17 mouse cellular contexts compared by ENCODE assay signal in genomic region chr9:44740663-44741192, GRCm38 (mm10). TPM values are rescaled to one million over a fixed set of nuclear protein-coding genes. Genes with fewer than 3 reads are reported as not detected.
DNase-seq lines count a peak whose midpoint lies in the region; ATAC-seq and TF ChIP-seq lines count a peak whose summit lies in the region.
"Had no signal": no experiment of that assay in that cellular context is flagged by ENCODE, and none has a peak within 500 bp of the region (broad histone marks: within the 10 kb centered on the region; RNA-seq: fewer than 3 reads in every experiment).

No protein-coding gene starts in this region.

- no peak; a peak in 1 of 4 replicates for TF ChIP-seq POLR2A in MEL (IDR thresholded peaks at IDR 0.05; ENCODE audit: control insufficient read depth in 1 of 2, insufficient read depth in 1 of 2, low read depth in 1 of 2, low read length in 2 of 2, poor library complexity in 1 of 2)

- TF ChIP-seq EP300 in MEL (IDR thresholded peaks at IDR 0.05; ENCODE audit: low read depth in 1 of 2, low read length in 2 of 2) = no peak
- TF ChIP-seq EP300 in stomach, postnatal 0 days (optimal IDR thresholded peaks at IDR 0.05) = no peak

- no peak overlapping the region for H3K4me3 ChIP-seq in kidney, postnatal 0 days (replicated peaks; ENCODE audit: low read depth, low read length)
- H3K4me3 ChIP-seq in MEL (ENCODE audit: control insufficient read depth in 1 of 2, insufficient read depth in 1 of 2, low read depth in 2 of 2, low read length in 2 of 2) = no peak overlapping the region
- H3K4me3 ChIP-seq in stomach, postnatal 0 days (ENCODE audit: low read depth, low read length) = no peak overlapping the region
- H3K4me3 ChIP-seq: embryonic facial prominence, embryonic 15.5 days; limb, embryonic 10.5 days had no signal

- H3K9ac ChIP-seq in kidney, postnatal 0 days (ENCODE audit: low read depth, low read length) = no peak overlapping the region
- H3K9ac ChIP-seq in MEL (ENCODE audit: control insufficient read depth, low read depth, low read length, poor library complexity, severe bottlenecking) = no peak overlapping the region
- H3K9ac ChIP-seq in stomach, postnatal 0 days (ENCODE audit: low read length) = no peak overlapping the region
- H3K9ac ChIP-seq: embryonic facial prominence, embryonic 15.5 days had no signal

- TF ChIP-seq CTCF in kidney, postnatal 0 days (IDR thresholded peaks at IDR 0.05; ENCODE audit: low read depth) = peak; percentile 37; the same call in 1 of the 2 replicates
- TF ChIP-seq CTCF in MEL (IDR thresholded peaks at IDR 0.05 in 2 of 3, conservative IDR thresholded peaks at IDR 0.05 in 1 of 3; ENCODE audit: control insufficient read depth in 1 of 3, insufficient read depth in 1 of 3, low read depth in 2 of 3, low read length in 3 of 3, poor library complexity in 1 of 3, severe bottlenecking in 1 of 3) = peak; percentile 23 to 54 (median 42); a peak in 4 of 6 replicates
- peak; percentile 48 for TF ChIP-seq CTCF in stomach, postnatal 0 days (IDR thresholded peaks at IDR 0.05; ENCODE audit: low read depth)

- H3K27me3 ChIP-seq in kidney, postnatal 0 days (ENCODE audit: insufficient read depth, low read length) = no peaks in the 10 kb centered on the region
- no peaks in the 10 kb centered on the region for H3K27me3 ChIP-seq in MEL (ENCODE audit: control insufficient read depth in 1 of 2, insufficient read depth in 2 of 2, low read length in 2 of 2)
- no peaks in the 10 kb centered on the region for H3K27me3 ChIP-seq in stomach, postnatal 0 days (ENCODE audit: control insufficient read depth, insufficient read depth, low read length)
- H3K27me3 ChIP-seq: embryonic facial prominence, embryonic 15.5 days had no signal

- no peaks in the 10 kb centered on the region for H3K79me2 ChIP-seq in MEL (ENCODE audit: control insufficient read depth, insufficient read depth, low read length, poor library complexity)

- DNase-seq in kidney, postnatal 0 days (ENCODE audit: low spot score) = no peak
- DNase-seq in kidney, postnatal 4 days = no peak
- DNase-seq in retina, postnatal 1 day = peak; percentile 5
- no peak for DNase-seq in retina, embryonic 14.5 days (ENCODE audit: low spot score)
- peak; percentile 56 for DNase-seq in MEL (ENCODE audit: low read depth, low spot score)
- no peak for DNase-seq in stomach, postnatal 0 days (ENCODE audit: low spot score)
- DNase-seq in urinary bladder, postnatal 4 days (ENCODE audit: low spot score in 2 of 2) = no peak
- DNase-seq: cerebellum, adult 9-11 months; embryo, embryonic 11 days; gastrocnemius, postnatal 10 days; kidney, adult 9 months; midbrain, embryonic 14.5 days; thymus, postnatal 14 days had no signal

- H3K36me3 ChIP-seq in kidney, postnatal 0 days (ENCODE audit: insufficient read depth, low read length) = peaks cover 18% of the 10 kb centered on the region
- H3K36me3 ChIP-seq in MEL (ENCODE audit: control insufficient read depth in 1 of 2, insufficient read depth in 2 of 2, low read length in 2 of 2) = peaks cover 0 to 12% of the 10 kb centered on the region in 2 experiments; a peak in 2 of 4 replicates
- H3K36me3 ChIP-seq in stomach, postnatal 0 days (ENCODE audit: control insufficient read depth, insufficient read depth, low read length) = peaks cover 5% of the 10 kb centered on the region; the same call in 1 of the 2 replicates

- H3K9me3 ChIP-seq in kidney, postnatal 0 days (replicated peaks; ENCODE audit: low read length) = no peaks in the 10 kb centered on the region
- H3K9me3 ChIP-seq in MEL (replicated peaks; ENCODE audit: insufficient read depth, low read length) = no peaks in the 10 kb centered on the region
- no peaks in the 10 kb centered on the region for H3K9me3 ChIP-seq in stomach, postnatal 0 days (ENCODE audit: control insufficient read depth, low read length)
- H3K9me3 ChIP-seq: embryonic facial prominence, embryonic 15.5 days; limb, embryonic 10.5 days had no signal

- no peak overlapping the region for H3K4me2 ChIP-seq in kidney, postnatal 0 days (ENCODE audit: low read length)
- H3K4me2 ChIP-seq in stomach, postnatal 0 days (replicated peaks; ENCODE audit: low read depth) = no peak overlapping the region
- H3K4me2 ChIP-seq: embryonic facial prominence, embryonic 15.5 days had no signal

- WGBS in kidney, postnatal 0 days = 81% methylated on average over 1 of the region's 1 CpGs
- 90% methylated on average over 1 of the region's 1 CpGs for WGBS in stomach, postnatal 0 days

- peaks cover 13% of the 10 kb centered on the region; the same call in 1 of the 2 replicates for H3K4me1 ChIP-seq in kidney, postnatal 0 days (replicated peaks; ENCODE audit: insufficient read depth, low read length)
- H3K4me1 ChIP-seq in MEL (ENCODE audit: control insufficient read depth in 1 of 2, insufficient read depth in 2 of 2, low read length in 2 of 2) = no peaks in the 10 kb centered on the region
- H3K4me1 ChIP-seq in stomach, postnatal 0 days (replicated peaks; ENCODE audit: control insufficient read depth, insufficient read depth) = no peaks in the 10 kb centered on the region

- peak; percentile 44 for TF ChIP-seq RAD21 in MEL (IDR thresholded peaks at IDR 0.05; ENCODE audit: low read depth, low read length)

- ATAC-seq in kidney, postnatal 0 days (replicated peaks; ENCODE audit: low FRiP score, low read depth) = no peak
- no peak for ATAC-seq in stomach, postnatal 0 days (ENCODE audit: low FRiP score, low TSS enrichment)
- ATAC-seq: hindbrain, embryonic 16.5 days had no signal

- no peak overlapping the region for H3K27ac ChIP-seq in kidney, postnatal 0 days
- H3K27ac ChIP-seq in MEL (ENCODE audit: control insufficient read depth, low read depth, low read length) = no peak overlapping the region
- H3K27ac ChIP-seq in stomach, postnatal 0 days (replicated peaks) = no peak overlapping the region
- H3K27ac ChIP-seq: embryonic facial prominence, embryonic 15.5 days; limb, embryonic 10.5 days; macrophage had no signal

TF ChIP-seq in MEL, 35 proteins besides CTCF, POLR2A, EP300 and RAD21:
- 0 out of 2 replicates have a peak, but pooled peaks have one; percentile 14 for TF ChIP-seq HCFC1 (IDR thresholded peaks at IDR 0.05; ENCODE audit: low read depth, low read length)
- 0 out of 2 replicates have a peak, but pooled peaks have one; percentile 8 for TF ChIP-seq MAFK (IDR thresholded peaks at IDR 0.05; ENCODE audit: borderline replicate concordance, low read depth, low read length)
- no peak for TF ChIP-seq TAL1 (IDR thresholded peaks at IDR 0.05; ENCODE audit: low read length)
- peak; percentile 29; the same call in 1 of the 2 replicates for TF ChIP-seq ZC3H11A (IDR thresholded peaks at IDR 0.05; ENCODE audit: low read depth, low read length)
- no peak for TF ChIP-seq GABPA (IDR thresholded peaks at IDR 0.05; ENCODE audit: low read depth, low read length)
- 0 out of 2 replicates have a peak, but pooled peaks have one; percentile 19 for TF ChIP-seq ZMIZ1 (IDR thresholded peaks at IDR 0.05; ENCODE audit: low read depth, low read length)
- peak; percentile 92 for TF ChIP-seq TBP (IDR thresholded peaks at IDR 0.05; ENCODE audit: low read depth, low read length)
- TF ChIP-seq SMC3 (IDR thresholded peaks at IDR 0.05; ENCODE audit: low read depth, low read length) = peak; percentile 51

RNA-seq across cellular contexts. Expression of gene Phldb1, which starts 5.7 kb away (rescaled TPM):
- 24.2 and 24.4 TPM in 2 replicates for polyA plus RNA-seq in kidney, postnatal 0 days (2015; fragmentation: Nextera tagmentation; extraction: Ambion mirVana)
- total RNA-seq in MEL (2012; rRNA removed) = 13.0 and 13.8 TPM in 2 replicates
- 10 to 100 TPM in 1 of 2 experiments, not detected in 1; 23.0 TPM for polyA plus RNA-seq in MEL (2012; ENCODE audit: insufficient read depth in 1 of 2, insufficient read length in 2 of 2, low read depth in 1 of 2, low replicate concordance in 2 of 2, missing spikeins in 1 of 2)
- 14.9 and 15.8 TPM in 2 replicates for polyA plus RNA-seq in stomach, postnatal 0 days (2015; fragmentation: Nextera tagmentation; extraction: Ambion mirVana)

RNA-seq across cellular contexts. Expression of gene Arcn1, which starts 26.9 kb away (rescaled TPM):
- polyA plus RNA-seq in kidney, postnatal 0 days (2015; fragmentation: Nextera tagmentation; extraction: Ambion mirVana) = 135 and 149 TPM in 2 replicates
- total RNA-seq in MEL (2012; rRNA removed) = 118 and 124 TPM in 2 replicates
- polyA plus RNA-seq in MEL (2012; ENCODE audit: insufficient read depth in 1 of 2, insufficient read length in 2 of 2, low read depth in 1 of 2, low replicate concordance in 2 of 2, missing spikeins in 1 of 2) = 100 to 1,000 TPM; 145 to 273 TPM
- polyA plus RNA-seq in stomach, postnatal 0 days (2015; fragmentation: Nextera tagmentation; extraction: Ambion mirVana) = 98.1 TPM in 2 replicates

RNA-seq across cellular contexts. Expression of gene Ift46, which starts 27.0 kb away (rescaled TPM):
- 98.3 and 109 TPM in 2 replicates for polyA plus RNA-seq in kidney, postnatal 0 days (2015; fragmentation: Nextera tagmentation; extraction: Ambion mirVana)
- 30.2 and 31.8 TPM in 2 replicates for total RNA-seq in MEL (2012; rRNA removed)
- 10 to 100 TPM in 1 of 2 experiments, not detected in 1; 51.9 TPM for polyA plus RNA-seq in MEL (2012; ENCODE audit: insufficient read depth in 1 of 2, insufficient read length in 2 of 2, low read depth in 1 of 2, low replicate concordance in 2 of 2, missing spikeins in 1 of 2)
- 55.5 and 61.9 TPM in 2 replicates for polyA plus RNA-seq in stomach, postnatal 0 days (2015; fragmentation: Nextera tagmentation; extraction: Ambion mirVana)

RNA-seq across cellular contexts. Expression of gene Tmem25, which starts 58.4 kb away (rescaled TPM):
- polyA plus RNA-seq in kidney, postnatal 0 days (2015; fragmentation: Nextera tagmentation; extraction: Ambion mirVana) = 36.0 and 38.0 TPM in 2 replicates
- total RNA-seq in MEL (2012; rRNA removed) = 0.12 TPM in 1 of 2 replicates, not detected in the other
- polyA plus RNA-seq in MEL (2012; ENCODE audit: insufficient read depth in 1 of 2, insufficient read length in 2 of 2, low read depth in 1 of 2, low replicate concordance in 2 of 2, missing spikeins in 1 of 2) = under 1 TPM in 1 of 2 experiments, not detected in 1; 0.67 TPM
- 1.7 and 1.9 TPM in 2 replicates for polyA plus RNA-seq in stomach, postnatal 0 days (2015; fragmentation: Nextera tagmentation; extraction: Ambion mirVana)

Comparison
In these comparisons a context has a peak if more than half of its experiments do, and no peak if none do; other contexts are left out.
1. DNase-seq: peak in retina, postnatal 1 day (single experiment) and MEL (single experiment); none in kidney, postnatal 0 days (single experiment), kidney, postnatal 4 days (0 of 2), retina, embryonic 14.5 days (single experiment), stomach, postnatal 0 days (single experiment) and urinary bladder, postnatal 4 days (0 of 2).
2. Peak in every context shown above with its lines, with median percentiles within 50 percentile points of each other: CTCF ChIP-seq.